Mouse (Mus musculus) ovary, adult 18-20 months (tissue): Measurements from ENCODE around the gene Phlpp1.

Experiments
- DNase-seq: peaks from one replicate; pipeline ENCODE4 v3.0.0; 2022; ENCODE audit warnings: low spot score, mixed read lengths

Phlpp1 gene

GRCm38 (mm10) chr1:106164111-106164510, 7.4 kb upstream of the Phlpp1 start:
- no peak for DNase-seq

DNA sequence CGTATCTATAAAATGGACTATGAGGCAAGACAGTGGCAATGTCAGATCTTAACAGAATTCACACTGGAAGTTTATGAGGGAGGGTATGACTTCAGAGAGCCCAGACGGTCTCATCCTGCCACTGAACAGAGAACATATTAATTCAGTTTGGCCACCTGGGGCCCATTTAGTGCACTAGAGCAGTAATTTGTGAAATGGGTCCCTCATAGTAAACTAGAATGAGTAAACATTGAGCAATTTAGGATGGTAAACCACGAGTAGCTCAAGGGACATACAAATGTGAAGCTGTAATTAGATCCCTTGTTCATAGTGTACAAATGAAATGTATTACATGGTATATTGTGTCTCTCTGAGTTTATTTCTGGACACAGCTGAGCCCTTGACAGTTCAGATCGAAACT, 3.6 kb upstream of the Phlpp1 start:
- DNase-seq = no peak

DNA sequence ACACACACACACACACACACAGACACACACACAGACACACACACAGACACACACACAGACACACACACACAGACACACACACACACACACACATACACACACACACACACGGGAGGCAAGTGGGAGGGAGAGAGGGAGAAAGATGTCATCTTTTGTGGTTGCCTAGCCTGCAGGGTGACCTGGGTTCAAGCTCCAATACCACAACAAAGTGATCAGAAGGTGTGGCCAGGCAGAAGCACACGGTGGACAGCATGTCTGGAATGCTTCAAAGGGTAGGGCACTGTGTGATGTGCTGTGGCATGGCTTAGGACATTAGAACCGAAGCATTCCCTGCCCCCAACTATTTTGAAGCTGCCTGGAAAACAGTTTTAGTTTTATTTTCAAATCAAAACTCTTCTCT, 2.8 kb upstream of the Phlpp1 start:
- no peak for DNase-seq

- DNase-seq = no peak
These were observed 1.7 kb upstream of the Phlpp1 start for GRCm38 (mm10) chr1:106169741-106170265.

GRCm38 (mm10) chr1:106172301-106172930, 864 bp downstream of the Phlpp1 start:
- peak; percentile 20 for DNase-seq

DNA sequence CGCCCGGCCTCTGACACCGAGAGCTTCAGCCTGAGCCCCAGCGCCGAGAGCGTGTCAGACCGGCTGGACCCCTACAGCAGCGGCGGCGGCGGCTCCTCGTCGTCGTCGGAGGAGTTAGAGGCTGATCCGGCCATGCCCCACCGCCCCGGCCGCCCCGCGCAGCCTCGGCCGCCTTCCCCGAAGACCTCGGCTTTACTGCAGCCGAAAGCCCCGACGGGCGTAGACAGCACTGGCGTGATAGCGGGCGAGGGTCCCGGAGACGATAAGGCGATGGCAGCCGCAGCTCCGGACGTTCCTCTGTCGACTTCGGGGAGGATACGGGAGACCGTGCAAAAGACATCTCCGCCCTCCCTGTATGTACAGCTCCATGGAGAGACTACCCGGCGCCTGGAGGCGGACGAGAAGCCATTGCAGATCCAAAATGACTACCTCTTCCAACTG, 1.4 kb downstream of the Phlpp1 start:
- DNase-seq = no peak

DNA sequence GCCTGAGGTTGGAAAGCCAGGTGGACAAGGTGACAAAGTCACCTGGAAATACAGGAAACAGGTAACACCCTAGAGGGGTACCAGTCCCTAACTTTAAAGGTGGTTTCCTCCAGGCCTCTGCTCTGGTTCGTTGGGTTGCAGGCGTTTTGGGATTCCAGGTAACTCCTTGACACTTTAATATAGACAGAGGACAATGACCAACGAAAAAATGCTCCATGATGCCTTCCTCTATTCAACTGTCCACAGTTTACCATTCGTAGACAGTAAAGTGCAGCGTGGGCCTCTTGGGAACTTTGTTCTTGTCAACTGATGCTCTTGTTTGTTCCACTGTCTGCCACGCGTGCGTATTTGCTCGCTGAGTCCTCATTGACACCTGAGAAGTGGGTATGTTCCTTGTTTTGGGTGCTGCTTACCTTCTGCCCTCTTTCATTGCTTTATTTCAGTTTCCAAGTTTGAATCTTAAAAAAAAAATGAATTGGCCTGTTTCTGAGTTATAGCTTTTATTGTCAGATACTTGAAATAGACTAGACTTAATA, 2.1 kb downstream of the Phlpp1 start:
- no peak for DNase-seq

DNA sequence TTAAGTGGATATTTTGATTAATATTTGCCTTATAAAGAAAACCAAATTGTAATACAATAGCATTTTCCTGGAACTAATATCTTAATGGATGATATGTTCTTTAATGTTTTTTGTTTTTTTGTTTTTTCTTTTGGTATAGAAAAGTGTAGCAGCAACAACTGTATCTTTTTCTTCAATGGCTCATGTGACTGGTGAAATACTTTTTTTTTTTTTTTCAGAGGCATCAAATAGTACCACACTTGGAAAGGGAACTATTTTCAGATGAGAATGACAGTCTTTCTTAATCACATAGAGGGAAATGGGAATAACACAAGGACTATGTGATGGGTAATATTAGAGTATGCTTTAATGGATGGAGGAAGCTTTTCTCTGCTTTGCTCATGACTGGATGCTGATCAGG, 3.0 kb downstream of the Phlpp1 start:
- no peak for DNase-seq

DNA sequence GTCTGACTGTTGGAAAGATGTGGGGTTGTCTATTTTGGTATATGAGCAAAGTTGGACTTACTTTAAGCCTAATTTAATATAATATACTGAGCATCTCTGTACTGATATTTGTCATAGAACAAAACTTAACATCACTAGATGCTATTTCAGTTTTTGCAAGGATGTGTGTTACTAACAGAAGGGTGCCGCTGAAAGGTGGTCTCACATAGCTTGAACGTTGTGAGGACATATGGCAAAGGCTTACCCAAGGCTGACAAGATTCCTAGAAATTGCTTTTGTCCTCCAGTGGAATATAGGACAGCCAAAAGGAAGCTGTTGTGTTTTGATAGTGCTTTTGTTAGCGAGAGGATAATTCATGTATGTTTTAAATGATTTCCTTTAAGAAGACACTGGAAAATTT, 3.8 kb downstream of the Phlpp1 start:
- DNase-seq = no peak

- DNase-seq = no peak
These were observed 5.2 kb downstream of the Phlpp1 start for GRCm38 (mm10) chr1:106176791-106177190.

- DNase-seq = no peak
These were observed 6.6 kb downstream of the Phlpp1 start for GRCm38 (mm10) chr1:106177868-106178790.

DNA sequence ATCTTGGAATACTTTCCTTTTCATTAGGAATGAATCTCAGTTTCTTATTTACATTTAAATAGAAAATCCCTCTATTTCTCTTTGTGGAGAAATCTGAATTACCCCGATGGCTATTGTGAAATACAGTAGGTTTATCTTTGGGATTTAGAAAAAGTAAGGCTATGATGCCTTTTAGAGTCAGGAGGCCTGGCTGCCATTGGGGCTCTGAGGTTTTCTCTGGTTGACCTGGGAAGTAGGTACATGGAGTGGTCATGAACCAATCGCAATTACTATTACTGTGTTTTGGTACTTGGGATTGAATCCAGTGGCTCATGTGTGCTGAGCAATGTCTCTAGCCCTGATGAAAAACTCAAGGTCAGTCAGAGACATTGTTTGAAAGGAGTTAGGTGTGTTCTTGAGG, 12.1 kb downstream of the Phlpp1 start:
- DNase-seq = no peak

- DNase-seq = no peak
These were observed 13.4 kb downstream of the Phlpp1 start for GRCm38 (mm10) chr1:106184780-106185460.

GRCm38 (mm10) chr1:106185461-106185924, 13.9 kb downstream of the Phlpp1 start:
- no peak for DNase-seq

DNA sequence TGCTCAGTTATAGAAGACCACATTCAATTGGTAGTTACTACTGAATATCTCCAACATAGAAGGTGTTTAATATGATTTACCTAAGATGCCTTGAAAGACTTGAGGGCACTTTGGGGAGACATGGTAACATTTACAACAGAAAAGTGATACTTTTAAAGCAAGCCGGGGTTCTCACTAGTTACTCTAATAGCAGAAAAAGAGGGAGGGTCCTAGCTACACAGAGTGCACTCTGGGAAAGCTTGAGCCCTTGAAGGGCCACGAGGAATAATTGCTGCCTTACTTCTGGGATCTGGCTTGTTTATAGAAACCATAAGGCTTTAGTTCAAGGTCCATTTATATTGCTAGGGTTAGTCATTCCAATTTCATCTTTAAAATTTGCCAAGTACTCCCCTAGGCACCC, 14.5 kb downstream of the Phlpp1 start:
- no peak for DNase-seq

GRCm38 (mm10) chr1:106187480-106187879, 15.9 kb downstream of the Phlpp1 start:
- no peak for DNase-seq

GRCm38 (mm10) chr1:106188756-106189155, 17.2 kb downstream of the Phlpp1 start:
- no peak for DNase-seq

- no peak for DNase-seq
These were observed 17.8 kb downstream of the Phlpp1 start for GRCm38 (mm10) chr1:106189311-106189710.

DNA sequence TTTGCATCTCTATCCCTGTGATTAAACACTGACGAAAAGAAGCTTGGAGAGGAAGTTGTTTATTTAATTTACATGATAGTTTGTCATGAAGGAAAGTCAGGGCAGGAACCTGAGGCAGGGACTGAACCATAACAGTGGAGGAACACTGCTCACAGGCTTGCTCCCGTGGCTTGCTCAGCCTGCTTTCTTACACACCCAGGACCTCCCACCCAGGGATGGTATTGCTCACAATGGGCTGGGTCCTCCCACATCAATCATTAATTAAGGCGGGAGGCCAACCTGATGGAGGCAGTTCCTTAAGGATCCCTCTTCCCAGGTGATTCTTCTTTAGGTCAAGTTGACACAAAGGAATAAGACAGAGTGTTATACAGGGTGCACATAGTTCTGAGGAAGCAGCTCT, 19.1 kb downstream of the Phlpp1 start:
- DNase-seq = no peak

DNA sequence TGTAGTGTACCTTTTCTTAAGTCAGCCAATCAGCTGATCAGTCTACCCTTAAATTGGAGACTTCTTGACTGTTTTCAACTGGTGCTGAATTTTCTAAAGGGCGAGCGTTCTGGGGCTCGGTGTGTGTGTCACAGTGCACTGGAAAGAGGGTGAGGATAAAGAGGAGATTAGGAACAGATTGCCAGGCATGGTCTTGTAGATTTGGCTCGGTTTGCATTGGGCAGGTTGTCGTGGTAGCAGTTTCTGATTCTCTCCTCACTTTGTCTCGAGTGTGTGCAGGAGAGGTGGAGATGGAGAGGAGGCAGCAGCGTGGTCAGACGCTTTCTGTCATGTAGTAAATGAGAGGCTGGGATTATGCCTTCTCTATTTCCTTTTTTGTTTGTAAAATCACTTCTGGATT, 20.3 kb downstream of the Phlpp1 start:
- DNase-seq = no peak

GRCm38 (mm10) chr1:106192864-106193470, 21.4 kb downstream of the Phlpp1 start:
- no peak for DNase-seq

GRCm38 (mm10) chr1:106193487-106193886, 21.9 kb downstream of the Phlpp1 start:
- no peak for DNase-seq
